Mouse (Mus musculus) left cerebral cortex, postnatal 25 days (tissue): ENCODE measurements around the gene Krtap11-1. TPM values are rescaled to one million over a fixed set of nuclear protein-coding genes. Genes with fewer than 3 reads are reported as not detected.

Experiments
- DNase-seq, 2 experiments: peaks; one replicate each; pipeline ENCODE4 v3.0.0; 2022; ENCODE audit warnings: low spot score in 2 of 2, mixed read lengths in 1 of 2
- intact Hi-C: fragments of 180-260 bp; cut with DNase I; formaldehyde crosslinking; loops from one replicate; pipeline ENCODE4 v1.15.1; 2025
- total RNA-seq, 2 experiments: library from RNA; stranded (reverse); gene quantifications; 2 replicates each; pipeline ENCODE4 v1.2.3; 2021

Krtap11-1 gene
- total RNA-seq = not detected

GRCm38 (mm10) chr16:89571083-89571482 is at the start of gene Krtap11-1:
Krtap11-1 (minus strand) TSS chr16:89571183.
- no peak for DNase-seq
- intact Hi-C loops = no loop called here

- intact Hi-C loops = no loop called here
- DNase-seq = no peak
These were observed 47.2 kb upstream of the Krtap11-1 start for GRCm38 (mm10) chr16:89618190-89618589.

GRCm38 (mm10) chr16:89617251-89617650 is 46.3 kb upstream of the Krtap11-1 start:
- DNase-seq = no peak
- intact Hi-C loops = no loop called here

- intact Hi-C loops = no loop called here
- DNase-seq = no peak
These were observed 42.7 kb upstream of the Krtap11-1 start for GRCm38 (mm10) chr16:89613726-89614125.

- intact Hi-C loops = no loop called here
- DNase-seq = no peak
These were observed 37.8 kb upstream of the Krtap11-1 start for GRCm38 (mm10) chr16:89608791-89609185.

- intact Hi-C loops = no loop called here
- DNase-seq = peak in 1 of 2 experiments; percentile 18
These were observed 37.3 kb upstream of the Krtap11-1 start for GRCm38 (mm10) chr16:89608161-89608790.

GRCm38 (mm10) chr16:89606951-89607350 is 36.0 kb upstream of the Krtap11-1 start:
- no peak for DNase-seq
- intact Hi-C loops = no loop called here

- intact Hi-C loops = no loop called here
- DNase-seq = peak in 1 of 2 experiments; percentile 61
These were observed 16.2 kb upstream of the Krtap11-1 start for GRCm38 (mm10) chr16:89587209-89587608.

- DNase-seq = no peak
- intact Hi-C loops = no loop called here
These were observed 14.9 kb upstream of the Krtap11-1 start for GRCm38 (mm10) chr16:89585604-89586508.

GRCm38 (mm10) chr16:89581658-89582057 is 10.7 kb upstream of the Krtap11-1 start:
- DNase-seq = no peak
- intact Hi-C loops = no loop called here

GRCm38 (mm10) chr16:89570516-89570915 is 467 bp downstream of the Krtap11-1 start:
- DNase-seq = peak; percentile 53 to 88
- intact Hi-C loops = no loop called here

- intact Hi-C loops = no loop called here
- DNase-seq = peak in 1 of 2 experiments; percentile 62
These were observed 1.8 kb downstream of the Krtap11-1 start for GRCm38 (mm10) chr16:89569136-89569535.

- intact Hi-C loops = no loop called here
- DNase-seq = no peak
These were observed 2.8 kb downstream of the Krtap11-1 start for GRCm38 (mm10) chr16:89568141-89568540.

- DNase-seq = peak in 1 of 2 experiments; percentile 55
These were observed 20.7 kb downstream of the Krtap11-1 start for GRCm38 (mm10) chr16:89550298-89550697.

GRCm38 (mm10) chr16:89538031-89538484 is 32.9 kb downstream of the Krtap11-1 start:
- intact Hi-C loops = no loop called here
- no peak for DNase-seq

More at GRCm38 (mm10) chr16:89550298-89550697, 20.7 kb downstream of the Krtap11-1 start:
- intact Hi-C loops = no loop called here

- DNase-seq = no peak
- intact Hi-C loops = no loop called here
These were observed 33.6 kb downstream of the Krtap11-1 start for GRCm38 (mm10) chr16:89537349-89537748.

GRCm38 (mm10) chr16:89530547-89530946 is 40.4 kb downstream of the Krtap11-1 start:
- intact Hi-C loops = loop anchor here (5.0 kb wide), 1 partner anchor 232 kb away; no protein-coding TSS in a partner anchor
- peak; percentile 17 to 35 for DNase-seq

GRCm38 (mm10) chr16:89529846-89530245 is 41.1 kb downstream of the Krtap11-1 start:
- no peak for DNase-seq
- intact Hi-C loops = loop anchor here (5.0 kb wide), 1 partner anchor 232 kb away; no protein-coding TSS in a partner anchor

- intact Hi-C loops = no loop called here
- no peak for DNase-seq
These were observed 42.6 kb downstream of the Krtap11-1 start for GRCm38 (mm10) chr16:89528380-89528779.

- intact Hi-C loops = no loop called here
- no peak for DNase-seq
These were observed 50.0 kb downstream of the Krtap11-1 start for GRCm38 (mm10) chr16:89520996-89521395.
